Mouse (Mus musculus): ENCODE data around the gene Ntrk3.

- no peak for TF ChIP-seq CTCF (IDR thresholded peaks at IDR 0.05; ENCODE audit: low read depth)
- TF ChIP-seq EP300 (optimal IDR thresholded peaks at IDR 0.05): no peak
Observed at GRCm38 (mm10) chr7:78719795-78720460, 17.9 kb downstream of the Ntrk3 start.
